Mouse (Mus musculus) forebrain, embryonic 14.5 days (tissue): ENCODE measurements around the gene Spag7. TPM values are rescaled to one million over a fixed set of nuclear protein-coding genes. Genes with fewer than 3 reads are reported as not detected.

Experiments used
- ATAC-seq: fragments of 200-750 bp; cut with Nextera tagmentation; 2 replicates; pipeline ENCODE4 v1.8.0; 2017; ENCODE audit warnings: mild to moderate bottlenecking, moderate library complexity
- DNase-seq: peaks from one replicate; pipeline ENCODE4 v3.0.0-alpha.2; 2015; ENCODE audit warnings: low spot score
- H3K27ac ChIP-seq: fragments of 300-500 bp; sonication (generic); 2 replicates; pipeline ENCODE4 v1.5.1; 2014; ENCODE audit warnings: low read depth, mild to moderate bottlenecking, control low read depth, low read length, moderate library complexity
- H3K27me3 ChIP-seq: fragments of 300-500 bp; sonication (generic); replicated peaks from 2 replicates; pipeline ENCODE4 v1.6.1; 2014; ENCODE audit warnings: low read length, control low read depth, mixed read lengths; ENCODE audit not compliant: control insufficient read depth, insufficient read depth
- H3K36me3 ChIP-seq: fragments of 300-500 bp; sonication (generic); 2 replicates; pipeline ENCODE4 v1.6.1; 2014; ENCODE audit warnings: low read length, control low read depth; ENCODE audit not compliant: control insufficient read depth, insufficient read depth
- H3K4me1 ChIP-seq: fragments of 300-500 bp; sonication (generic); 2 replicates; pipeline ENCODE4 v1.6.1; 2014; ENCODE audit warnings: antibody characterized with exemption, low read length, control low read depth; ENCODE audit not compliant: control insufficient read depth, insufficient read depth
- H3K4me2 ChIP-seq: fragments of 300-500 bp; sonication (generic); 2 replicates; pipeline ENCODE4 v1.6.1; 2014; ENCODE audit warnings: mild to moderate bottlenecking, control low read depth, low read length
- H3K4me3 ChIP-seq: fragments of 300-500 bp; sonication (generic); 2 replicates; pipeline ENCODE4 v1.5.1; 2014; ENCODE audit warnings: low read depth, low read length, control low read depth
- H3K9ac ChIP-seq: fragments of 300-500 bp; sonication (generic); 2 replicates; pipeline ENCODE4 v1.6.1; 2014; ENCODE audit warnings: mild to moderate bottlenecking, low read length, control low read depth, moderate library complexity
- H3K9me3 ChIP-seq: fragments of 300-500 bp; sonication (generic); replicated peaks from 2 replicates; pipeline ENCODE4 v1.6.1; 2016; ENCODE audit warnings: low read length, control low read depth, mixed read lengths; ENCODE audit not compliant: control insufficient read depth
- WGBS: fragments of 180-500 bp; shearing (Covaris S2); extraction: QIAGEN DNeasy Blood & Tissue Kit; methylation state at CpG from one replicate; pipeline ENCODE4 v1.1.7; 2014; 5-methylcytosine and 5-hydroxymethylcytosine counted together
- polyA plus RNA-seq: library from polyadenylated mRNA; unstranded; fragments of >200 nt; fragmentation: Nextera tagmentation; extraction: Ambion mirVana; gene quantifications from 2 replicates; pipeline ENCODE4 v1.2.1, GENCODE M21; 2014

Gene Spag7
- polyA plus RNA-seq, 1 experiment from 2014 or later: 65.4 TPM

GRCm38 (mm10) chr11:70674501-70674900 is 5.3 kb upstream of the Spag7 start:
- ATAC-seq: no peak
- Histone ChIP-seq H3K4me3 (no peak overlapping the region), H3K27ac (no peak overlapping the region), H3K27me3 (no peaks in the 10 kb centered on the region), H3K9ac (no peak overlapping the region), H3K36me3 (peaks cover 54% of the 10 kb centered on the region), H3K4me2 (no peak overlapping the region), H3K9me3 (no peaks in the 10 kb centered on the region), H3K4me1 (peaks cover 7% of the 10 kb centered on the region; the same call in 1 of the 2 replicates)
- no peak for DNase-seq
- 64% methylated on average over 11 of the region's 11 CpGs for WGBS

GRCm38 (mm10) chr11:70674014-70674413 is 4.8 kb upstream of the Spag7 start:
- Histone ChIP-seq H3K4me3 (no peak overlapping the region), H3K9ac (no peak overlapping the region), H3K27ac (no peak overlapping the region), H3K9me3 (no peaks in the 10 kb centered on the region), H3K36me3 (peaks cover 49% of the 10 kb centered on the region), H3K4me1 (peaks cover 7% of the 10 kb centered on the region; the same call in 1 of the 2 replicates), H3K27me3 (no peaks in the 10 kb centered on the region), H3K4me2 (no peak overlapping the region)
- WGBS: 57% methylated on average over 6 of the region's 6 CpGs
- ATAC-seq (no peak), DNase-seq (no peak)

- Histone ChIP-seq H3K4me3 (no peak overlapping the region), H3K4me1 (peaks cover 14% of the 10 kb centered on the region), H3K9me3 (no peaks in the 10 kb centered on the region), H3K27ac (no peak overlapping the region), H3K4me2 (peak overlapping the region; percentile 97; the same call in 1 of the 2 replicates), H3K9ac (0 out of 2 replicates have a peak overlapping the region, but pooled peaks have one; percentile 13), H3K27me3 (no peaks in the 10 kb centered on the region), H3K36me3 (peaks cover 39% of the 10 kb centered on the region)
- DNase-seq (no peak), ATAC-seq (no peak)
- 78% methylated on average over 16 of the region's 16 CpGs for WGBS
These were observed 2.3 kb upstream of the Spag7 start for GRCm38 (mm10) chr11:70671333-70672047.

- Histone ChIP-seq H3K27ac (peak overlapping the region; percentile 96; the same call in 1 of the 2 replicates), H3K9ac (peak overlapping the region; percentile 83), H3K9me3 (no peaks in the 10 kb centered on the region), H3K4me3 (peak overlapping the region; percentile 68), H3K36me3 (peaks cover 36% of the 10 kb centered on the region), H3K4me2 (peak overlapping the region; percentile 97), H3K4me1 (peaks cover 14% of the 10 kb centered on the region), H3K27me3 (no peaks in the 10 kb centered on the region)
- DNase-seq: no peak
- no peak for ATAC-seq
- 39% methylated on average over 14 of the region's 14 CpGs for WGBS
These were observed 1.3 kb upstream of the Spag7 start for GRCm38 (mm10) chr11:70670483-70670882.

- H3K27me3 ChIP-seq: no peaks in the 10 kb centered on the region
- under 1% methylated on average over 31 of the region's 31 CpGs for WGBS
- DNase-seq (peak; percentile 78), ATAC-seq (peak; percentile 47)
- H3K36me3 ChIP-seq: peaks cover 36% of the 10 kb centered on the region
- H3K9me3 ChIP-seq: no peaks in the 10 kb centered on the region
- H3K27ac ChIP-seq: peak overlapping the region; percentile 96
- H3K4me1 ChIP-seq: peaks cover 14% of the 10 kb centered on the region
- H3K4me3 ChIP-seq: peak overlapping the region; percentile 68
- peak overlapping the region; percentile 97 for H3K4me2 ChIP-seq
- H3K9ac ChIP-seq: peak overlapping the region; percentile 83
These were observed 548 bp upstream of the Spag7 start for GRCm38 (mm10) chr11:70669582-70670345.

GRCm38 (mm10) chr11:70668335-70668770 is 863 bp downstream of the Spag7 start:
- H3K27ac ChIP-seq: peak overlapping the region; percentile 74
- peak overlapping the region; percentile 70 for H3K9ac ChIP-seq
- H3K27me3 ChIP-seq: no peaks in the 10 kb centered on the region
- DNase-seq (no peak), ATAC-seq (no peak)
- H3K9me3 ChIP-seq: no peaks in the 10 kb centered on the region
- WGBS: 1% methylated on average over 15 of the region's 15 CpGs
- peak overlapping the region; percentile 85 for H3K4me2 ChIP-seq
- peak overlapping the region; percentile 68 for H3K4me3 ChIP-seq
- peaks cover 42% of the 10 kb centered on the region for H3K36me3 ChIP-seq
- H3K4me1 ChIP-seq: peaks cover 14% of the 10 kb centered on the region

GRCm38 (mm10) chr11:70667271-70668150 is 1.7 kb downstream of the Spag7 start:
- Histone ChIP-seq H3K9ac (peak overlapping the region; percentile 70), H3K27ac (peak overlapping the region; percentile 74; the same call in 1 of the 2 replicates)

GRCm38 (mm10) chr11:70666687-70667086 is 2.5 kb downstream of the Spag7 start:
- H3K27ac ChIP-seq: no peak overlapping the region
- no peak overlapping the region for H3K9ac ChIP-seq
- H3K9me3 ChIP-seq: no peaks in the 10 kb centered on the region
- no peak overlapping the region for H3K4me2 ChIP-seq
- H3K4me1 ChIP-seq: peaks cover 14% of the 10 kb centered on the region
- no peak for DNase-seq
- ATAC-seq: no peak
- H3K36me3 ChIP-seq: peaks cover 49% of the 10 kb centered on the region
- 94% methylated on average over 8 of the region's 8 CpGs for WGBS
- H3K27me3 ChIP-seq: no peaks in the 10 kb centered on the region
- no peak overlapping the region for H3K4me3 ChIP-seq

More at GRCm38 (mm10) chr11:70667271-70668150, 1.7 kb downstream of the Spag7 start:
- peak overlapping the region; percentile 85 for H3K4me2 ChIP-seq
- no peak for DNase-seq
- peaks cover 14% of the 10 kb centered on the region for H3K4me1 ChIP-seq
- WGBS: 72% methylated on average over 14 of the region's 14 CpGs
- no peak for ATAC-seq
- no peaks in the 10 kb centered on the region for H3K27me3 ChIP-seq
- peaks cover 50% of the 10 kb centered on the region for H3K36me3 ChIP-seq
- peak overlapping the region; percentile 68 for H3K4me3 ChIP-seq
- H3K9me3 ChIP-seq: no peaks in the 10 kb centered on the region
